Mouse (Mus musculus) heart, embryonic 12.5 days (tissue): ENCODE data around the gene Wscd2. TPM values are rescaled to one million over a fixed set of nuclear protein-coding genes. Genes with fewer than 3 reads are reported as not detected.

Source experiments
- ATAC-seq: fragments of 200-750 bp; cut with Nextera tagmentation; 2 replicates; pipeline ENCODE4 v1.8.0; 2017; ENCODE audit warnings: moderate TSS enrichment, moderate library complexity; ENCODE audit not compliant: insufficient number of reproducible peaks, low FRiP score
- H3K27ac ChIP-seq: fragments of 300-500 bp; sonication (generic); 2 replicates; pipeline ENCODE4 v1.5.1; 2016; ENCODE audit warnings: mild to moderate bottlenecking, moderate library complexity; ENCODE audit not compliant: poor library complexity, severe bottlenecking
- H3K27me3 ChIP-seq: fragments of 300-500 bp; sonication (generic); replicated peaks from 2 replicates; pipeline ENCODE4 v1.6.1; 2016; ENCODE audit warnings: mild to moderate bottlenecking, moderate library complexity
- H3K36me3 ChIP-seq: fragments of 300-500 bp; sonication (generic); 2 replicates; pipeline ENCODE4 v1.6.1; 2016; ENCODE audit warnings: mild to moderate bottlenecking, moderate library complexity
- H3K4me1 ChIP-seq: fragments of 300-500 bp; sonication (generic); replicated peaks from 2 replicates; pipeline ENCODE4 v1.6.1; 2016; ENCODE audit warnings: mild to moderate bottlenecking
- H3K4me2 ChIP-seq: fragments of 300-500 bp; sonication (generic); 2 replicates; pipeline ENCODE4 v1.6.1; 2016; ENCODE audit warnings: mild to moderate bottlenecking, moderate library complexity
- H3K4me3 ChIP-seq: fragments of 300-500 bp; sonication (generic); 2 replicates; pipeline ENCODE4 v1.5.1; 2016; ENCODE audit warnings: mild to moderate bottlenecking
- H3K9ac ChIP-seq: fragments of 300-500 bp; sonication (generic); 2 replicates; pipeline ENCODE4 v1.6.1; 2016; ENCODE audit warnings: mild to moderate bottlenecking, moderate library complexity
- H3K9me3 ChIP-seq: fragments of 300-500 bp; sonication (generic); replicated peaks from 2 replicates; pipeline ENCODE4 v1.6.1; 2016; ENCODE audit warnings: mild to moderate bottlenecking, moderate library complexity
- WGBS: fragments of 180-500 bp; shearing (Covaris S2); methylation state at CpG from one replicate; pipeline ENCODE4 v1.1.7; 2016; 5-methylcytosine and 5-hydroxymethylcytosine counted together
- polyA plus RNA-seq: library from polyadenylated mRNA; unstranded; fragments of >200 nt; fragmentation: Nextera tagmentation; extraction: Ambion mirVana; gene quantifications from 2 replicates; pipeline ENCODE4 v1.2.1, GENCODE M21; 2016

The Wscd2 gene
- polyA plus RNA-seq, 1 experiment from 2014 or later = 5.4 TPM

- no peaks in the 10 kb centered on the region for H3K27me3 ChIP-seq
- WGBS = 71% methylated on average over 5 of the region's 5 CpGs
- H3K9ac ChIP-seq = no peak overlapping the region
- ATAC-seq = no peak
- no peaks in the 10 kb centered on the region for H3K36me3 ChIP-seq
- no peak overlapping the region for H3K27ac ChIP-seq
- H3K4me2 ChIP-seq = no peak overlapping the region
- H3K4me1 ChIP-seq = peaks cover 27% of the 10 kb centered on the region
- H3K4me3 ChIP-seq = no peak overlapping the region
- H3K9me3 ChIP-seq = no peaks in the 10 kb centered on the region
These were observed 9.7 kb upstream of the Wscd2 start for GRCm38 (mm10) chr5:113480451-113480850.

DNA sequence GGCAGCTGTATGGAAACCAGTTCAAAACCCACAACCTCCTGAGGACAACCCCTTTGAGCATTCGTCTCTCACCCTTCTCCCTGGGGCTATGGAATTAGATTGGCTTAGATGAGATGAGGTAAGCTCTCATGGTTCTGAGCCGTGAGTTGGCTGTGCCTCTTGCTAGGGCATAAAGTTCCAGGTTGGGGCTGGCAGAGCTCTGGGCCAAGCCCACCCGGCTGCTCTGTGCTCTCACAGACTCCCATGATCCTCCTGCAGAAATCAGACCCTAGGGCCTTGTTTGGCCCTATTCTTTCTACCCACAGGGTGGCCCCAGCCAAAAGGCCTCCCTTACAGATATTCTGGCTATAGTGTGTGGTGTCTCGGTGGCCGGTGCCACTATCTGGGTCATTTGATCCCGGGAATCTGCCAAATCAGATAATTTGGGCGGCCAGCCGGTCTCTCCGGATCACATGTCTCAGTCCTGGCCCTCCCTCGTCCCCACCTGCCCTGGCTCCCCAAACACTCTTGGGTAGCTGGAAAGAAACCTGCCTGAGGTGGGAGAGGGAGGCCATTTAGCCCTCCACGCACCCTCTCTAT is 4.5 kb upstream of the Wscd2 start:
- H3K9me3 ChIP-seq = no peaks in the 10 kb centered on the region
- no peak overlapping the region for H3K27ac ChIP-seq
- no peak for ATAC-seq
- H3K9ac ChIP-seq = no peak overlapping the region
- H3K4me2 ChIP-seq = no peak overlapping the region
- H3K36me3 ChIP-seq = no peaks in the 10 kb centered on the region
- H3K4me1 ChIP-seq = peaks cover 19% of the 10 kb centered on the region
- 61% methylated on average over 11 of the region's 11 CpGs for WGBS
- no peak overlapping the region for H3K4me3 ChIP-seq
- peaks cover 8% of the 10 kb centered on the region; the same call in 1 of the 2 replicates for H3K27me3 ChIP-seq

DNA sequence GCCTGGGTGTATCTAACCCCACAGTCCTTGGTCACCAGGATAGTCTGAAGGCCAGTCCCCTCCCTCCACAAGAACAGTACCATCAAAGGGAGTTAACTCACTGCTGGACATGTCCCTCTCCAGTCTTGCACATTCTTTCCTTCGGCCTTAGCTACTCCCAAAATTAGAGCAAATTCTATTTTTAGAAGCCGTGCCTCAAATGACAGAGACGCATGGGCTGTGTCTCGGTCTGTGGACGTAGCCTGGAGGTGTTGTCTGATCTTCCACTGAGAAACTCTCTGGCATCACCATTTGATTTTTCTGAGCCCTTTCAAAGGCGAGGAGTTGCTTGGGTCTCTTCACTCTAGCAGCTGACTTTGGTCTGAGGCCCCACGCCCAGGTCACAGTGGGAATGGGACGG is 2.3 kb upstream of the Wscd2 start:
- Histone ChIP-seq H3K9me3 (no peaks in the 10 kb centered on the region), H3K27ac (peak overlapping the region; percentile 80), H3K27me3 (peaks cover 30% of the 10 kb centered on the region), H3K9ac (no peak overlapping the region), H3K4me1 (peaks cover 28% of the 10 kb centered on the region), H3K36me3 (no peaks in the 10 kb centered on the region), H3K4me2 (no peak overlapping the region), H3K4me3 (no peak overlapping the region)
- 31% methylated on average over 8 of the region's 8 CpGs for WGBS
- ATAC-seq = no peak

- WGBS = 94% methylated on average over 9 of the region's 9 CpGs
- H3K27me3 ChIP-seq = peaks cover 40% of the 10 kb centered on the region
These were observed 516 bp upstream of the Wscd2 start for GRCm38 (mm10) chr5:113489617-113490016.

GRCm38 (mm10) chr5:113490467-113491260 is 531 bp downstream of the Wscd2 start:
- ATAC-seq = peak; percentile 66
- H3K36me3 ChIP-seq = no peaks in the 10 kb centered on the region
- no peaks in the 10 kb centered on the region for H3K9me3 ChIP-seq
- peak overlapping the region; percentile 82 for H3K9ac ChIP-seq
- H3K4me3 ChIP-seq = peak overlapping the region; percentile 63
- peaks cover 40% of the 10 kb centered on the region for H3K27me3 ChIP-seq
- H3K4me1 ChIP-seq = peaks cover 28% of the 10 kb centered on the region
- WGBS = 2% methylated on average over 62 of the region's 63 CpGs
- H3K4me2 ChIP-seq = peak overlapping the region; percentile 85
- peak overlapping the region; percentile 64 for H3K27ac ChIP-seq

More at GRCm38 (mm10) chr5:113489617-113490016, 516 bp upstream of the Wscd2 start:
- Histone ChIP-seq H3K4me3 (no peak overlapping the region), H3K36me3 (no peaks in the 10 kb centered on the region), H3K27ac (no peak overlapping the region), H3K9me3 (no peaks in the 10 kb centered on the region), H3K4me2 (no peak overlapping the region), H3K9ac (no peak overlapping the region), H3K4me1 (peaks cover 28% of the 10 kb centered on the region)
- ATAC-seq = no peak

GRCm38 (mm10) chr5:113491552-113491951 is 1.4 kb downstream of the Wscd2 start:
- Histone ChIP-seq H3K4me3 (peak overlapping the region; percentile 63), H3K36me3 (no peaks in the 10 kb centered on the region), H3K27me3 (peaks cover 40% of the 10 kb centered on the region), H3K9ac (peak overlapping the region; percentile 82), H3K27ac (no peak overlapping the region), H3K4me2 (peak overlapping the region; percentile 85), H3K9me3 (no peaks in the 10 kb centered on the region), H3K4me1 (peaks cover 28% of the 10 kb centered on the region)
- WGBS = 63% methylated on average over 4 of the region's 4 CpGs
- no peak for ATAC-seq

DNA sequence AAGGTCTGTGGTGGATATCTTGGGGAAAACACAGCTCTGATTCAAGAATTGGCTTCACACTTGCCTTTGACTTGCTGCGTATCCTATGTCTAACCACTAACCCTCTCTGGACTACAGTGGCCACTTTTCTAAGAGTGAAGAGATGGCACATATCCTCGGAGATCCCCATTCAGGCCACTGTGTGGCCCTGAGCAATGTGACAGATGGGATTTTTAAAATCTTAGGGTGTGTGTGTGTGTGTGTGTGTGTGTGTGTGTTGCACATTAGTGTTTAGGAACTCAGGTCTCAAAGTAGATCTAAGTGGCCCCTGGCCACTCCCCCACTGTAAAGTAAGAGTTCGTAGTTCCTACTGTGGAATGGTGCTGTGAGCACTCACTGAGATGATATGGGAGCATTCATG is 1.9 kb downstream of the Wscd2 start:
- H3K9me3 ChIP-seq = no peaks in the 10 kb centered on the region
- 74% methylated on average over 3 of the region's 3 CpGs for WGBS
- ATAC-seq = no peak
- peaks cover 40% of the 10 kb centered on the region for H3K27me3 ChIP-seq
- no peak overlapping the region for H3K9ac ChIP-seq
- no peaks in the 10 kb centered on the region for H3K36me3 ChIP-seq
- H3K27ac ChIP-seq = no peak overlapping the region
- H3K4me1 ChIP-seq = peaks cover 28% of the 10 kb centered on the region
- H3K4me2 ChIP-seq = peak overlapping the region; percentile 85; the same call in 1 of the 2 replicates
- H3K4me3 ChIP-seq = no peak overlapping the region

DNA sequence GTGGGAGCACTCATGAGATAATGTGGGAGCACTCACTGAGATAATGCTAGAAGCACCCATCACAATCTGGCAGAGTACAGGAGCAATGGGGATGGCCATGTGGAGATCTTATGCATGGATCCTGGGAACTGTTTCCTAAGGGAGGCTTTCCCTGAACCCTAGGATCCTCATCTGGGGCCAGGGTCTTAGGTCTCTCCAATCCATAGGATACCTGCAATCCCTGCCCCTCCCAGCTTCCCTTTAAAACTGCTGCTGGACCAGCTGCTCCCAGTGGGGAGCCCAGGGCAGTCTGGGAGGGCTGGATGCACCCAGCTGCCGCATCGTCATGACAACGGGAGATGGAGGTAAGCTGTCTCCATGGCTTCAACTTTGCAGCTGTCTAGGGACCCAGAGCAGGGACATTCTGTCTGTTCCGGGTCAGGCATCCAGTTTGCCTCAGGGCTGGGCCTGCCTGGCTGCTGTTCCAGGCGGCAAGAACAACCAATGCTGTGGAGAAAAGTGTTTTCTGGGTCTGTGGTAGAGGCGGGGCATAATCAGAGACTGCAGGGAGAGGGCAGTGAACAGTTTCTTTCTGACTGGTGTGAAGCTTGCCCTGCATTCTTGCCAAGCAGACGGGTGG is 2.4 kb downstream of the Wscd2 start:
- Histone ChIP-seq H3K4me2 (no peak overlapping the region), H3K9me3 (no peaks in the 10 kb centered on the region), H3K36me3 (no peaks in the 10 kb centered on the region), H3K4me1 (peaks cover 26% of the 10 kb centered on the region), H3K27ac (no peak overlapping the region), H3K9ac (no peak overlapping the region), H3K4me3 (no peak overlapping the region), H3K27me3 (peaks cover 40% of the 10 kb centered on the region)
- 19% methylated on average over 7 of the region's 7 CpGs for WGBS
- ATAC-seq = no peak

- peaks cover 16% of the 10 kb centered on the region; the same call in 1 of the 2 replicates for H3K4me1 ChIP-seq
- 68% methylated on average over 8 of the region's 8 CpGs for WGBS
These were observed 3.9 kb downstream of the Wscd2 start for GRCm38 (mm10) chr5:113493997-113494396.

DNA sequence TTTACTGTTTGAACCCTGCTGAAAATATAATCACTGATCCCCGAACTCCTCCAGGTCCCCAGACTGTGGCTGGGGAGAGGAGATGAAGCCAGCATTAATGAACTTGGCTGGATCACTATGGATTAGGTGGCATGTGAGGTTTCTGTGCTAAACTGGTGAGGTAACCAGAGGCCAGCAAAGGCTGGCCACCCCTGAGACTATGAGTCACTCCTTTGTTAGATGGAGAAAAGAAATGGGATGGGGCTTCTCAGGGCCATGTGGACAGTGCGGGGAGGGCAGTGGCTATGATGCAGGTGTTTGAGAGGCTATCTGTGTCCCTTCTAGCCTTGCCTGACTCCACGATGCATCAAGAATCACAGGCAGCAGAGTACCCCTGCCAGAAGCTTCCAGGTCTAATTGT is 6.8 kb downstream of the Wscd2 start:
- Histone ChIP-seq H3K27me3 (peaks cover 19% of the 10 kb centered on the region), H3K4me2 (no peak overlapping the region), H3K4me3 (no peak overlapping the region), H3K36me3 (no peaks in the 10 kb centered on the region), H3K27ac (no peak overlapping the region), H3K4me1 (peaks cover 15% of the 10 kb centered on the region), H3K9me3 (no peaks in the 10 kb centered on the region), H3K9ac (no peak overlapping the region)
- WGBS = 63% methylated on average over 3 of the region's 3 CpGs
- no peak for ATAC-seq

More at GRCm38 (mm10) chr5:113493997-113494396, 3.9 kb downstream of the Wscd2 start:
- Histone ChIP-seq H3K4me3 (no peak overlapping the region), H3K9me3 (no peaks in the 10 kb centered on the region), H3K36me3 (no peaks in the 10 kb centered on the region), H3K27me3 (peaks cover 40% of the 10 kb centered on the region), H3K9ac (no peak overlapping the region), H3K4me2 (no peak overlapping the region), H3K27ac (no peak overlapping the region)
- no peak for ATAC-seq

DNA sequence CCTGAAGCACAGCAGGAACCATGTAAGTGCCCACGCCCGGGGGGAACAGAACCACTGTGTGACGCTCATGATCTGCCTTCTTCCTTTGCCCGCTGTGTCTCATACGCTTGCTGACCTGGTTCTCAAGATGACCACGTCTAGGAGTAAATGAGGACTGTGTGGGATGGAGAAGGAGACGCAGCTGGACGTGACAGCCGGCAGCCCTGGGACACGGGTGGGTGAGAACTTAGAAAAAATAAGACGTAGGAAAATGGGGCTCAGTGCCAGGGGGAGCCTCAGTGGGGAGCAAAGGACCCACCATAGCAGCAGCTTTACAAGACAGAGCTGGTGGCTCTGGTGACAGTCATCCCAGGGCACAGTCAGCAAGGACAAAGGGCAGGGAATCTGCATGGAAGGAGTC is 9.3 kb downstream of the Wscd2 start:
- H3K36me3 ChIP-seq = no peaks in the 10 kb centered on the region
- no peak for ATAC-seq
- peaks cover 24% of the 10 kb centered on the region for H3K4me1 ChIP-seq
- no peak overlapping the region for H3K9ac ChIP-seq
- H3K4me3 ChIP-seq = no peak overlapping the region
- no peaks in the 10 kb centered on the region for H3K9me3 ChIP-seq
- H3K27ac ChIP-seq = no peak overlapping the region
- 90% methylated on average over 11 of the region's 11 CpGs for WGBS
- no peaks in the 10 kb centered on the region for H3K27me3 ChIP-seq
- H3K4me2 ChIP-seq = no peak overlapping the region
